Mouse (Mus musculus) cortical plate, adult 2 months (tissue): Measurements from ENCODE around the gene Nfam1.

Experiments used
- CTCF ChIP-seq: fragments of 200-500 bp; IDR thresholded peaks from 2 replicates; pipeline ENCODE4 v1.5.1; 2011; ENCODE audit warnings: mild to moderate bottlenecking, control low read depth, low read length; ENCODE audit not compliant: insufficient read depth; ENCODE audit errors: extremely low read depth
- POLR2A ChIP-seq: fragments of 200-500 bp; IDR thresholded peaks from 2 replicates; pipeline ENCODE4 v1.6.1; 2011; ENCODE audit warnings: mild to moderate bottlenecking, low read length, control low read depth; ENCODE audit not compliant: insufficient read depth; ENCODE audit errors: extremely low read depth

GRCm38 (mm10) chr15:83029725-83030718 is 3.1 kb downstream of the Nfam1 start:
- no peak for TF ChIP-seq POLR2A
- TF ChIP-seq CTCF: no peak
